Mouse (Mus musculus) megakaryocyte, embryonic 14.5 days (primary cell): ENCODE measurements around the gene Mzf1. TPM values are rescaled to one million over a fixed set of nuclear protein-coding genes. Genes with fewer than 3 reads are reported as not detected.
"Not testable (repeated sequence)": the region's sequence is repeated elsewhere in the genome, so short reads cannot be mapped to it uniquely, and the experiment has no call there.

Source experiments
- H3K27me3 ChIP-seq: replicated peaks from 2 replicates; pipeline ENCODE3; 2012; ENCODE audit warnings: inconsistent platforms
- H3K36me3 ChIP-seq: replicated peaks from 2 replicates; pipeline ENCODE3; 2012; ENCODE audit warnings: low read length, inconsistent platforms, mixed read lengths
- H3K4me1 ChIP-seq: 2 replicates; pipeline ENCODE4 v1.6.1; 2012; ENCODE audit warnings: inconsistent platforms
- H3K4me3 ChIP-seq: replicated peaks from 2 replicates; pipeline ENCODE3; 2012; ENCODE audit warnings: moderate library complexity, mild to moderate bottlenecking, inconsistent platforms
- H3K9me3 ChIP-seq: 2 replicates; pipeline ENCODE4 v1.6.1; 2012; ENCODE audit warnings: inconsistent platforms
- FLI1 ChIP-seq: IDR thresholded peaks from 2 replicates; pipeline ENCODE4 v1.6.1; 2012; ENCODE audit warnings: low read length, inconsistent platforms, mixed read lengths
- GATA1 ChIP-seq: IDR thresholded peaks from 3 replicates; pipeline ENCODE4 v1.6.1; 2012; ENCODE audit warnings: mixed read lengths, low read length, inconsistent platforms, borderline replicate concordance
- polyA plus RNA-seq: library from polyadenylated mRNA; stranded (reverse); fragments of >175 nt; gene quantifications from 2 replicates; pipeline ENCODE4 v1.2.3, GENCODE M21; 2012; ENCODE audit warnings: low replicate concordance; ENCODE audit not compliant: insufficient read depth

The Mzf1 gene
- 1.6 and 6.1 TPM in 2 replicates for polyA plus RNA-seq

GRCm38 (mm10) chr7:13054287-13055010 is at the start of gene Mzf1:
Mzf1 (minus strand) TSS chr7:13054764.
- TF ChIP-seq GATA1 (no peak), FLI1 (no peak)
- H3K4me1 ChIP-seq, result peaks cover 31% of the 10 kb centered on the region
- no peaks in the 10 kb centered on the region for H3K36me3 ChIP-seq
- H3K4me3 ChIP-seq, result peak within 1 kb of the TSS; percentile 98
- H3K9me3 ChIP-seq, result no peaks in the 10 kb centered on the region
- peaks cover 3% of the 10 kb centered on the region for H3K27me3 ChIP-seq

GRCm38 (mm10) chr7:13095073-13095472 is 40.5 kb upstream of the Mzf1 start, which contains the start of gene Vmn1r85:
Vmn1r85 (minus strand) TSS chr7:13095173.
- Histone ChIP-seq H3K4me1 (no peaks in the 10 kb centered on the region), H3K4me3 (no peak within 1 kb of the TSS), H3K27me3 (peaks cover 2% of the 10 kb centered on the region), H3K36me3 (no peaks in the 10 kb centered on the region), H3K9me3 (no peaks in the 10 kb centered on the region)
- no peak for TF ChIP-seq GATA1
- TF ChIP-seq FLI1, result no peak

- H3K27me3 ChIP-seq, result no peaks in the 10 kb centered on the region
- no peaks in the 10 kb centered on the region for H3K4me1 ChIP-seq
- H3K36me3 ChIP-seq, result no peaks in the 10 kb centered on the region
- TF ChIP-seq GATA1 (no peak), FLI1 (no peak)
- H3K4me3 ChIP-seq, result no peak overlapping the region
- peaks cover 11% of the 10 kb centered on the region; the same call in 1 of the 2 replicates for H3K9me3 ChIP-seq
These were observed 17.7 kb upstream of the Mzf1 start for GRCm38 (mm10) chr7:13072293-13072692.

- not testable (repeated sequence) for H3K4me1 ChIP-seq, H3K36me3 ChIP-seq, H3K4me3 ChIP-seq, H3K27me3 ChIP-seq, H3K9me3 ChIP-seq
These were observed 8.8 kb upstream of the Mzf1 start for GRCm38 (mm10) chr7:13063399-13063798.

GRCm38 (mm10) chr7:13059536-13059935 is 5.0 kb upstream of the Mzf1 start:
- TF ChIP-seq GATA1 (no peak), FLI1 (no peak)
- Histone ChIP-seq H3K36me3 (no peaks in the 10 kb centered on the region), H3K4me1 (peaks cover 13% of the 10 kb centered on the region), H3K4me3 (no peak overlapping the region), H3K9me3 (peaks cover 5% of the 10 kb centered on the region), H3K27me3 (no peaks in the 10 kb centered on the region)

GRCm38 (mm10) chr7:13056913-13057700 is 2.5 kb upstream of the Mzf1 start:
- TF ChIP-seq GATA1, result no peak
- no peak for TF ChIP-seq FLI1
- no peak overlapping the region for H3K4me3 ChIP-seq
- no peaks in the 10 kb centered on the region for H3K27me3 ChIP-seq
- no peaks in the 10 kb centered on the region for H3K9me3 ChIP-seq
- H3K36me3 ChIP-seq, result no peaks in the 10 kb centered on the region
- H3K4me1 ChIP-seq, result peaks cover 29% of the 10 kb centered on the region

- Histone ChIP-seq H3K4me1 (peaks cover 29% of the 10 kb centered on the region), H3K4me3 (peak overlapping the region; percentile 98), H3K9me3 (no peaks in the 10 kb centered on the region), H3K27me3 (peaks cover 3% of the 10 kb centered on the region), H3K36me3 (no peaks in the 10 kb centered on the region)
- TF ChIP-seq FLI1 (no peak), GATA1 (no peak)
These were observed 640 bp downstream of the Mzf1 start for GRCm38 (mm10) chr7:13053961-13054286.

GRCm38 (mm10) chr7:13053501-13053900 is 1.1 kb downstream of the Mzf1 start:
- Histone ChIP-seq H3K36me3 (no peaks in the 10 kb centered on the region), H3K27me3 (peaks cover 3% of the 10 kb centered on the region), H3K4me1 (peaks cover 27% of the 10 kb centered on the region), H3K4me3 (no peak overlapping the region), H3K9me3 (no peaks in the 10 kb centered on the region)
- TF ChIP-seq GATA1, result no peak
- TF ChIP-seq FLI1, result no peak

- no peaks in the 10 kb centered on the region for H3K9me3 ChIP-seq
- no peak overlapping the region for H3K4me3 ChIP-seq
- TF ChIP-seq GATA1 (no peak), FLI1 (no peak)
- H3K27me3 ChIP-seq, result peaks cover 3% of the 10 kb centered on the region
- peaks cover 27% of the 10 kb centered on the region for H3K4me1 ChIP-seq
- no peaks in the 10 kb centered on the region for H3K36me3 ChIP-seq
These were observed 1.6 kb downstream of the Mzf1 start for GRCm38 (mm10) chr7:13053001-13053400.

- Histone ChIP-seq H3K4me3 (no peak overlapping the region), H3K36me3 (peaks cover 9% of the 10 kb centered on the region), H3K27me3 (peaks cover 32% of the 10 kb centered on the region), H3K4me1 (peaks cover 49% of the 10 kb centered on the region), H3K9me3 (peaks cover 20% of the 10 kb centered on the region)
- TF ChIP-seq GATA1, result no peak
- TF ChIP-seq FLI1, result no peak
These were observed 8.5 kb downstream of the Mzf1 start for GRCm38 (mm10) chr7:13046084-13046483.
